Mouse (Mus musculus): ENCODE measurements around the gene Acbd5.

GRCm38 (mm10) chr2:23156608-23157081 is 88.7 kb downstream of the Acbd5 start:
- TF ChIP-seq CTCF (IDR thresholded peaks at IDR 0.05; ENCODE audit: low read depth, low read length) (no peak), POLR2A (IDR thresholded peaks at IDR 0.05; ENCODE audit: insufficient read depth, low read length) (no peak)

Measured in ES-Bruce4 (cell line).